Mouse (Mus musculus): ENCODE measurements at regions not wholly inside any gene's neighbourhood (a gene's known extent, or its start where the extent isn't known, plus 50 kb on each side); places are given as distances from the start of the nearest gene placed in this dataset.

GRCm38 (mm10) chr1:128519234-128519633 lies 72.9 kb downstream of the Cxcr4 start:
- TF ChIP-seq CTCF (IDR thresholded peaks at IDR 0.05; ENCODE audit: borderline replicate concordance, insufficient read depth, low read length) (no peak), POLR2A (IDR thresholded peaks at IDR 0.05; ENCODE audit: low read depth, low read length) (no peak)
